Mouse (Mus musculus): ENCODE measurements around the gene Gm20441.

- TF ChIP-seq POLR2A (IDR thresholded peaks at IDR 0.05; ENCODE audit: borderline replicate concordance, extremely low read depth, low read depth, low read length) (no peak), CTCF (IDR thresholded peaks at IDR 0.05; ENCODE audit: insufficient read depth, low read length) (no peak)
Measured at GRCm38 (mm10) chr10:75830275-75830670, 49.5 kb upstream of the Gm20441 start.
